Mouse (Mus musculus): ENCODE data around the gene Ccdc194. TPM values are rescaled to one million over a fixed set of nuclear protein-coding genes. Genes with fewer than 3 reads are reported as not detected.

The Ccdc194 gene
- polyA plus RNA-seq, 1 experiment from 2014 or later, result not detected

- ATAC-seq (ENCODE audit: low FRiP score, low TSS enrichment), result no peak
- 75% methylated on average over 2 of the region's 2 CpGs for WGBS
Observed at GRCm38 (mm10) chr8:71509316-71509715, 16.2 kb downstream of the Ccdc194 start.

GRCm38 (mm10) chr8:71507589-71508104 is 17.9 kb downstream of the Ccdc194 start:
- peaks cover 39% of the 10 kb centered on the region for H3K27me3 ChIP-seq (ENCODE audit: control insufficient read depth, insufficient read depth, low read length)
- H3K36me3 ChIP-seq (ENCODE audit: control insufficient read depth, insufficient read depth, low read length), result no peaks in the 10 kb centered on the region
- peak; percentile 94 for DNase-seq
- WGBS, result under 1% methylated on average over 61 of the region's 61 CpGs
- H3K9me3 ChIP-seq (ENCODE audit: control insufficient read depth, low read length), result no peaks in the 10 kb centered on the region
- H3K4me1 ChIP-seq (ENCODE audit: control insufficient read depth, insufficient read depth, low read length), result no peaks in the 10 kb centered on the region
- H3K4me3 ChIP-seq (replicated peaks; ENCODE audit: low read depth, low read length), result peak overlapping the region; percentile 32
- H3K27ac ChIP-seq (replicated peaks; ENCODE audit: low read depth, low read length), result no peak overlapping the region
- H3K4me2 ChIP-seq (ENCODE audit: low read length), result peak overlapping the region; percentile 61
- ATAC-seq (ENCODE audit: low FRiP score, low TSS enrichment), result peak; percentile 55; the same call in 1 of the 2 replicates
- peak overlapping the region; percentile 36 for H3K9ac ChIP-seq (replicated peaks; ENCODE audit: low read length)

More at GRCm38 (mm10) chr8:71509316-71509715, 16.2 kb downstream of the Ccdc194 start:
- H3K27ac ChIP-seq (replicated peaks; ENCODE audit: low read depth, low read length), result no peak overlapping the region
- H3K4me1 ChIP-seq (ENCODE audit: control insufficient read depth, insufficient read depth, low read length), result no peaks in the 10 kb centered on the region
- H3K4me2 ChIP-seq (ENCODE audit: low read length), result no peak overlapping the region
- no peak for DNase-seq
- H3K36me3 ChIP-seq (ENCODE audit: control insufficient read depth, insufficient read depth, low read length), result no peaks in the 10 kb centered on the region
- H3K4me3 ChIP-seq (replicated peaks; ENCODE audit: low read depth, low read length), result no peak overlapping the region
- H3K9me3 ChIP-seq (ENCODE audit: control insufficient read depth, low read length), result no peaks in the 10 kb centered on the region
- H3K27me3 ChIP-seq (ENCODE audit: control insufficient read depth, insufficient read depth, low read length), result peaks cover 39% of the 10 kb centered on the region
- H3K9ac ChIP-seq (replicated peaks; ENCODE audit: low read length), result no peak overlapping the region

GRCm38 (mm10) chr8:71505979-71506378 is 19.5 kb downstream of the Ccdc194 start:
- no peak overlapping the region for H3K27ac ChIP-seq (replicated peaks; ENCODE audit: low read depth, low read length)
- H3K4me3 ChIP-seq (replicated peaks; ENCODE audit: low read depth, low read length), result no peak overlapping the region
- WGBS, result 76% methylated on average over 4 of the region's 4 CpGs
- peaks cover 39% of the 10 kb centered on the region for H3K27me3 ChIP-seq (ENCODE audit: control insufficient read depth, insufficient read depth, low read length)
- H3K9me3 ChIP-seq (ENCODE audit: control insufficient read depth, low read length), result no peaks in the 10 kb centered on the region
- no peak for ATAC-seq (ENCODE audit: low FRiP score, low TSS enrichment)
- DNase-seq, result no peak
- H3K36me3 ChIP-seq (ENCODE audit: control insufficient read depth, insufficient read depth, low read length), result no peaks in the 10 kb centered on the region
- H3K9ac ChIP-seq (replicated peaks; ENCODE audit: low read length), result no peak overlapping the region
- no peaks in the 10 kb centered on the region for H3K4me1 ChIP-seq (ENCODE audit: control insufficient read depth, insufficient read depth, low read length)
- H3K4me2 ChIP-seq (ENCODE audit: low read length), result no peak overlapping the region

GRCm38 (mm10) chr8:71505326-71505725 is 20.2 kb downstream of the Ccdc194 start:
- Histone ChIP-seq H3K36me3 (ENCODE audit: control insufficient read depth, insufficient read depth, low read length) (no peaks in the 10 kb centered on the region), H3K4me2 (ENCODE audit: low read length) (no peak overlapping the region), H3K27me3 (ENCODE audit: control insufficient read depth, insufficient read depth, low read length) (peaks cover 39% of the 10 kb centered on the region), H3K27ac (replicated peaks; ENCODE audit: low read depth, low read length) (no peak overlapping the region), H3K4me1 (ENCODE audit: control insufficient read depth, insufficient read depth, low read length) (no peaks in the 10 kb centered on the region), H3K4me3 (replicated peaks; ENCODE audit: low read depth, low read length) (no peak overlapping the region), H3K9me3 (ENCODE audit: control insufficient read depth, low read length) (no peaks in the 10 kb centered on the region), H3K9ac (replicated peaks; ENCODE audit: low read length) (no peak overlapping the region)
- ATAC-seq (ENCODE audit: low FRiP score, low TSS enrichment) (no peak), DNase-seq (no peak)
- WGBS, result 92% methylated on average over 4 of the region's 4 CpGs

GRCm38 (mm10) chr8:71504349-71504748 is 21.2 kb downstream of the Ccdc194 start:
- no peak for DNase-seq

GRCm38 (mm10) chr8:71498816-71499690 is 26.5 kb downstream of the Ccdc194 start:
- Histone ChIP-seq H3K27me3 (ENCODE audit: control insufficient read depth, insufficient read depth, low read length) (no peaks in the 10 kb centered on the region), H3K4me2 (ENCODE audit: low read length) (no peak overlapping the region), H3K9me3 (ENCODE audit: control insufficient read depth, low read length) (no peaks in the 10 kb centered on the region), H3K9ac (replicated peaks; ENCODE audit: low read length) (no peak overlapping the region), H3K4me1 (ENCODE audit: control insufficient read depth, insufficient read depth, low read length) (no peaks in the 10 kb centered on the region), H3K27ac (replicated peaks; ENCODE audit: low read depth, low read length) (no peak overlapping the region), H3K36me3 (ENCODE audit: control insufficient read depth, insufficient read depth, low read length) (no peaks in the 10 kb centered on the region), H3K4me3 (replicated peaks; ENCODE audit: low read depth, low read length) (no peak overlapping the region)
- ATAC-seq (ENCODE audit: low FRiP score, low TSS enrichment), result no peak
- no peak for DNase-seq
- 50% methylated on average over 16 of the region's 16 CpGs for WGBS

More at GRCm38 (mm10) chr8:71504349-71504748, 21.2 kb downstream of the Ccdc194 start:
- Histone ChIP-seq H3K27ac (replicated peaks; ENCODE audit: low read depth, low read length) (no peak overlapping the region), H3K36me3 (ENCODE audit: control insufficient read depth, insufficient read depth, low read length) (no peaks in the 10 kb centered on the region), H3K9me3 (ENCODE audit: control insufficient read depth, low read length) (no peaks in the 10 kb centered on the region), H3K27me3 (ENCODE audit: control insufficient read depth, insufficient read depth, low read length) (peaks cover 34% of the 10 kb centered on the region), H3K4me1 (ENCODE audit: control insufficient read depth, insufficient read depth, low read length) (no peaks in the 10 kb centered on the region), H3K9ac (replicated peaks; ENCODE audit: low read length) (no peak overlapping the region), H3K4me3 (replicated peaks; ENCODE audit: low read depth, low read length) (no peak overlapping the region), H3K4me2 (ENCODE audit: low read length) (no peak overlapping the region)
- ATAC-seq (ENCODE audit: low FRiP score, low TSS enrichment), result no peak
- 90% methylated on average over 4 of the region's 4 CpGs for WGBS

- DNase-seq (no peak), ATAC-seq (ENCODE audit: low FRiP score, low TSS enrichment) (no peak)
- WGBS, result 28% methylated on average over 15 of the region's 15 CpGs
Observed at GRCm38 (mm10) chr8:71497881-71498501, 27.5 kb downstream of the Ccdc194 start.

GRCm38 (mm10) chr8:71497077-71497645 is 28.4 kb downstream of the Ccdc194 start:
- 83% methylated on average over 1 of the region's 1 CpGs for WGBS
- Histone ChIP-seq H3K4me3 (replicated peaks; ENCODE audit: low read depth, low read length) (no peak overlapping the region), H3K9me3 (ENCODE audit: control insufficient read depth, low read length) (no peaks in the 10 kb centered on the region), H3K36me3 (ENCODE audit: control insufficient read depth, insufficient read depth, low read length) (peaks cover 11% of the 10 kb centered on the region), H3K9ac (replicated peaks; ENCODE audit: low read length) (no peak overlapping the region; the same call in 1 of the 2 replicates), H3K27ac (replicated peaks; ENCODE audit: low read depth, low read length) (no peak overlapping the region), H3K4me1 (ENCODE audit: control insufficient read depth, insufficient read depth, low read length) (no peaks in the 10 kb centered on the region), H3K4me2 (ENCODE audit: low read length) (no peak overlapping the region), H3K27me3 (ENCODE audit: control insufficient read depth, insufficient read depth, low read length) (no peaks in the 10 kb centered on the region)
- ATAC-seq (ENCODE audit: low FRiP score, low TSS enrichment) (no peak), DNase-seq (no peak)

More at GRCm38 (mm10) chr8:71497881-71498501, 27.5 kb downstream of the Ccdc194 start:
- peaks cover 4% of the 10 kb centered on the region; the same call in 1 of the 2 replicates for H3K36me3 ChIP-seq (ENCODE audit: control insufficient read depth, insufficient read depth, low read length)
- no peak overlapping the region for H3K27ac ChIP-seq (replicated peaks; ENCODE audit: low read depth, low read length)
- H3K4me1 ChIP-seq (ENCODE audit: control insufficient read depth, insufficient read depth, low read length), result no peaks in the 10 kb centered on the region
- H3K9me3 ChIP-seq (ENCODE audit: control insufficient read depth, low read length), result no peaks in the 10 kb centered on the region
- no peak overlapping the region for H3K4me2 ChIP-seq (ENCODE audit: low read length)
- no peaks in the 10 kb centered on the region for H3K27me3 ChIP-seq (ENCODE audit: control insufficient read depth, insufficient read depth, low read length)
- H3K9ac ChIP-seq (replicated peaks; ENCODE audit: low read length), result no peak overlapping the region
- H3K4me3 ChIP-seq (replicated peaks; ENCODE audit: low read depth, low read length), result no peak overlapping the region

Measured in midbrain, embryonic 14.5 days (tissue).